Mouse (Mus musculus) forebrain, embryonic 14.5 days (tissue): ENCODE data around the gene Casp7. TPM values are rescaled to one million over a fixed set of nuclear protein-coding genes. Genes with fewer than 3 reads are reported as not detected.

Experiments used
- ATAC-seq: fragments of 200-750 bp; cut with Nextera tagmentation; 2 replicates; pipeline ENCODE4 v1.8.0; 2017; ENCODE audit warnings: mild to moderate bottlenecking, moderate library complexity
- DNase-seq: peaks from one replicate; pipeline ENCODE4 v3.0.0-alpha.2; 2015; ENCODE audit warnings: low spot score
- H3K27ac ChIP-seq: fragments of 300-500 bp; sonication (generic); 2 replicates; pipeline ENCODE4 v1.5.1; 2014; ENCODE audit warnings: low read depth, mild to moderate bottlenecking, control low read depth, low read length, moderate library complexity
- H3K27me3 ChIP-seq: fragments of 300-500 bp; sonication (generic); replicated peaks from 2 replicates; pipeline ENCODE4 v1.6.1; 2014; ENCODE audit warnings: low read length, control low read depth, mixed read lengths; ENCODE audit not compliant: control insufficient read depth, insufficient read depth
- H3K36me3 ChIP-seq: fragments of 300-500 bp; sonication (generic); 2 replicates; pipeline ENCODE4 v1.6.1; 2014; ENCODE audit warnings: low read length, control low read depth; ENCODE audit not compliant: control insufficient read depth, insufficient read depth
- H3K4me1 ChIP-seq: fragments of 300-500 bp; sonication (generic); 2 replicates; pipeline ENCODE4 v1.6.1; 2014; ENCODE audit warnings: antibody characterized with exemption, low read length, control low read depth; ENCODE audit not compliant: control insufficient read depth, insufficient read depth
- H3K4me2 ChIP-seq: fragments of 300-500 bp; sonication (generic); 2 replicates; pipeline ENCODE4 v1.6.1; 2014; ENCODE audit warnings: mild to moderate bottlenecking, control low read depth, low read length
- H3K4me3 ChIP-seq: fragments of 300-500 bp; sonication (generic); 2 replicates; pipeline ENCODE4 v1.5.1; 2014; ENCODE audit warnings: low read depth, low read length, control low read depth
- H3K9ac ChIP-seq: fragments of 300-500 bp; sonication (generic); 2 replicates; pipeline ENCODE4 v1.6.1; 2014; ENCODE audit warnings: mild to moderate bottlenecking, low read length, control low read depth, moderate library complexity
- H3K9me3 ChIP-seq: fragments of 300-500 bp; sonication (generic); replicated peaks from 2 replicates; pipeline ENCODE4 v1.6.1; 2016; ENCODE audit warnings: low read length, control low read depth, mixed read lengths; ENCODE audit not compliant: control insufficient read depth
- WGBS: fragments of 180-500 bp; shearing (Covaris S2); extraction: QIAGEN DNeasy Blood & Tissue Kit; methylation state at CpG from one replicate; pipeline ENCODE4 v1.1.7; 2014; 5-methylcytosine and 5-hydroxymethylcytosine counted together
- polyA plus RNA-seq: library from polyadenylated mRNA; unstranded; fragments of >200 nt; fragmentation: Nextera tagmentation; extraction: Ambion mirVana; gene quantifications from 2 replicates; pipeline ENCODE4 v1.2.1, GENCODE M21; 2014

Casp7 gene
- polyA plus RNA-seq, 1 experiment from 2014 or later, result 13.1 TPM

- no peak overlapping the region for H3K4me3 ChIP-seq
- no peak overlapping the region for H3K4me2 ChIP-seq
- no peaks in the 10 kb centered on the region for H3K27me3 ChIP-seq
- WGBS, result 96% methylated on average over 4 of the region's 4 CpGs
- no peak for ATAC-seq
- no peak for DNase-seq
- no peak overlapping the region for H3K9ac ChIP-seq
- H3K36me3 ChIP-seq, result no peaks in the 10 kb centered on the region
- no peaks in the 10 kb centered on the region for H3K9me3 ChIP-seq
- H3K27ac ChIP-seq, result no peak overlapping the region
- H3K4me1 ChIP-seq, result no peaks in the 10 kb centered on the region
Observed at GRCm38 (mm10) chr19:56448784-56449183, 51.9 kb downstream of the Casp7 start.

DNA sequence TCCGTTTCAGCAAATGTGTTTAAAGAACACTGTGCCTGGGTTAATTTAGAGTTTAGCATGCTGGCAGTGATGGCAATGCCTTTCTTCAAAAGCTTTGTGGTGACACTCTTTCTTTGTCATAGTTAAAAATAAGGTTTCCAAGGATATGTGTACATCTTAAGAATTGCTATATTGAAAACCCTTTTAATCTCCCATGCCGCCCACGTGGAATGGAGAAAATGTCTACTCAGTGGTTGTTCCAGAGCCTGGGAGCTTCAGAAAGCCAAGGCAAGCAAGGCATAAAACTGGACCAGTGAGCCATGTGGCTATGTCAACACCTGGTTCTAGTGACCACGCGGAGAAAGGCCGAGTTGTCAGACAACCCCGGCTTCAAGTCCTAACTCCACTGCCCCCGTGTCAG lies 52.6 kb downstream of the Casp7 start:
- DNase-seq, result no peak
- Histone ChIP-seq H3K27ac (no peak overlapping the region), H3K27me3 (no peaks in the 10 kb centered on the region), H3K4me1 (no peaks in the 10 kb centered on the region), H3K36me3 (no peaks in the 10 kb centered on the region), H3K4me2 (no peak overlapping the region), H3K4me3 (no peak overlapping the region), H3K9ac (no peak overlapping the region), H3K9me3 (no peaks in the 10 kb centered on the region)
- WGBS, result 91% methylated on average over 8 of the region's 8 CpGs
- no peak for ATAC-seq

DNA sequence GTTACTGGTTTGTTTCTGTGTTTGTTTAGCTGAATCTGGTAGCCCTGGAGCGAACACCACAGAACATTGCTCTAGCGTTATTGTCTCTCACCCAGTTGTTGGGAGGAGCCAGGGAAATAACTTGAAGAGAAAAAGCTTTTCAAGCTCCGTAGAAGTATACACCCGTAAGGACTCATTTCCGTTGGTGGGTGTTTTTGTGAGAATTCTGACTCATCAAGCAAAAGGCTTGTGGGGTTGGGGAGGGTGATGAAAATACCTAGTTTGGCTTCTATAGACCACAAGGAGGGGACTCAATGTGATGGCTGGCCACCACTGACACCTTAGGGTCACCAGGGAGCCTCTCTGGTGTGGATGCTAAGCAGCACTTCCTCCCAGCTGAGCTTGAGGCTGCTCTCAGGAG lies 54.0 kb downstream of the Casp7 start:
- H3K36me3 ChIP-seq, result no peaks in the 10 kb centered on the region
- no peaks in the 10 kb centered on the region for H3K9me3 ChIP-seq
- no peak overlapping the region for H3K27ac ChIP-seq
- 91% methylated on average over 5 of the region's 5 CpGs for WGBS
- no peak overlapping the region for H3K4me2 ChIP-seq
- no peak overlapping the region for H3K4me3 ChIP-seq
- no peak overlapping the region for H3K9ac ChIP-seq
- no peaks in the 10 kb centered on the region for H3K27me3 ChIP-seq
- no peak for DNase-seq
- ATAC-seq, result no peak
- no peaks in the 10 kb centered on the region for H3K4me1 ChIP-seq

- Histone ChIP-seq H3K4me2 (no peak overlapping the region), H3K4me1 (no peaks in the 10 kb centered on the region), H3K36me3 (no peaks in the 10 kb centered on the region), H3K4me3 (no peak overlapping the region), H3K27me3 (no peaks in the 10 kb centered on the region), H3K9me3 (no peaks in the 10 kb centered on the region), H3K27ac (no peak overlapping the region), H3K9ac (no peak overlapping the region)
- 86% methylated on average over 4 of the region's 4 CpGs for WGBS
- ATAC-seq (no peak), DNase-seq (no peak)
Observed at GRCm38 (mm10) chr19:56451867-56452266, 54.9 kb downstream of the Casp7 start.

GRCm38 (mm10) chr19:56452421-56452820 lies 55.5 kb downstream of the Casp7 start:
- Histone ChIP-seq H3K27me3 (no peaks in the 10 kb centered on the region), H3K4me2 (no peak overlapping the region), H3K9me3 (no peaks in the 10 kb centered on the region), H3K36me3 (no peaks in the 10 kb centered on the region), H3K4me3 (no peak overlapping the region), H3K9ac (no peak overlapping the region), H3K4me1 (no peaks in the 10 kb centered on the region), H3K27ac (no peak overlapping the region)
- DNase-seq (no peak), ATAC-seq (no peak)
- 94% methylated on average over 2 of the region's 2 CpGs for WGBS

- H3K4me2 ChIP-seq, result no peak overlapping the region
- no peak overlapping the region for H3K27ac ChIP-seq
- ATAC-seq (no peak), DNase-seq (no peak)
- no peaks in the 10 kb centered on the region for H3K36me3 ChIP-seq
- H3K9ac ChIP-seq, result no peak overlapping the region
- H3K4me1 ChIP-seq, result no peaks in the 10 kb centered on the region
- WGBS, result 88% methylated on average over 4 of the region's 4 CpGs
- H3K27me3 ChIP-seq, result no peaks in the 10 kb centered on the region
- no peaks in the 10 kb centered on the region for H3K9me3 ChIP-seq
- H3K4me3 ChIP-seq, result no peak overlapping the region
Observed at GRCm38 (mm10) chr19:56454862-56455261, 57.9 kb downstream of the Casp7 start.

DNA sequence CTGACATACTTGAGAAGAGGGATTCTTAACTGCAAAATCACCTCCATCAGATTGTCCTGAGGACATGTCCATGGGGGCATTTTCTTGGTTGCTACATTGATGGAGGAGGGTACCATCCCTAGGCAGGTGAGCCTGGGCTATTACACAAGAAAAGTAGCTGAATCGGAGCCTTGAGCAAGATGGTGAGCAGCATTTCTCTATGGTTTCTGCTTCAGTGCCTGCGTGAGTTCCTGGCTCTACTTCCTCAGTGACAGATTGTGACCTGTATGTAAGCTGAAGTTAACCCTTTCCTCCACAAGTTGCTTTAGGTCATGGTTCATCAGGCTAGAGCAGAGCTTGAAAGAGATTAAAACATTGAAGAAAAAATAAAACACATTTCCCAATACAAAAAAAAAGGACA lies 58.4 kb downstream of the Casp7 start:
- no peak for DNase-seq
- no peaks in the 10 kb centered on the region for H3K36me3 ChIP-seq
- H3K9me3 ChIP-seq, result no peaks in the 10 kb centered on the region
- no peak for ATAC-seq
- H3K4me3 ChIP-seq, result no peak overlapping the region
- no peaks in the 10 kb centered on the region for H3K4me1 ChIP-seq
- no peak overlapping the region for H3K4me2 ChIP-seq
- no peak overlapping the region for H3K27ac ChIP-seq
- no peak overlapping the region for H3K9ac ChIP-seq
- H3K27me3 ChIP-seq, result no peaks in the 10 kb centered on the region
- 33% methylated on average over 2 of the region's 2 CpGs for WGBS

DNA sequence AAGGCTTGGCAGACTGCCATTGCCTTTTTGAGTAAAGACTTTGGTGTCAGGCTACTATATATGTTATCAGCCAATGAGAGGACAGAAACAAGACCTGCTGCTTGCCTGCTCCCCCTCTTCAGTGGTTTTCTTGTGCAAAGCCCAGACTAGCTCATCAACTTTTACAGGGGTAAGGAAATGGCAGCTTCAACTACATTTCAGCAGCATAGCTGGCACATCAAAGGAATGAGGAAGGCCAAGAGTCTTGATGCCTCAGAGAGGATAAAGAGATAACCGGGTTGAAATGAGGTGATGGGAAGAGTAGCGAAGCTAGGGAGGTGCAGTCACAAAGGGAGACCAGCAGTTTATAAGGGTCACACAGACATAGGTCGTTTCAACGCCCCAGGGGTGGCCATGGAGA lies 60.6 kb downstream of the Casp7 start:
- 93% methylated on average over 4 of the region's 4 CpGs for WGBS
- no peaks in the 10 kb centered on the region for H3K9me3 ChIP-seq
- no peaks in the 10 kb centered on the region for H3K36me3 ChIP-seq
- no peak overlapping the region for H3K27ac ChIP-seq
- no peak overlapping the region for H3K4me3 ChIP-seq
- no peak for ATAC-seq
- no peak overlapping the region for H3K9ac ChIP-seq
- no peak overlapping the region for H3K4me2 ChIP-seq
- H3K27me3 ChIP-seq, result no peaks in the 10 kb centered on the region
- peaks cover 3% of the 10 kb centered on the region; the same call in 1 of the 2 replicates for H3K4me1 ChIP-seq
- DNase-seq, result no peak

DNA sequence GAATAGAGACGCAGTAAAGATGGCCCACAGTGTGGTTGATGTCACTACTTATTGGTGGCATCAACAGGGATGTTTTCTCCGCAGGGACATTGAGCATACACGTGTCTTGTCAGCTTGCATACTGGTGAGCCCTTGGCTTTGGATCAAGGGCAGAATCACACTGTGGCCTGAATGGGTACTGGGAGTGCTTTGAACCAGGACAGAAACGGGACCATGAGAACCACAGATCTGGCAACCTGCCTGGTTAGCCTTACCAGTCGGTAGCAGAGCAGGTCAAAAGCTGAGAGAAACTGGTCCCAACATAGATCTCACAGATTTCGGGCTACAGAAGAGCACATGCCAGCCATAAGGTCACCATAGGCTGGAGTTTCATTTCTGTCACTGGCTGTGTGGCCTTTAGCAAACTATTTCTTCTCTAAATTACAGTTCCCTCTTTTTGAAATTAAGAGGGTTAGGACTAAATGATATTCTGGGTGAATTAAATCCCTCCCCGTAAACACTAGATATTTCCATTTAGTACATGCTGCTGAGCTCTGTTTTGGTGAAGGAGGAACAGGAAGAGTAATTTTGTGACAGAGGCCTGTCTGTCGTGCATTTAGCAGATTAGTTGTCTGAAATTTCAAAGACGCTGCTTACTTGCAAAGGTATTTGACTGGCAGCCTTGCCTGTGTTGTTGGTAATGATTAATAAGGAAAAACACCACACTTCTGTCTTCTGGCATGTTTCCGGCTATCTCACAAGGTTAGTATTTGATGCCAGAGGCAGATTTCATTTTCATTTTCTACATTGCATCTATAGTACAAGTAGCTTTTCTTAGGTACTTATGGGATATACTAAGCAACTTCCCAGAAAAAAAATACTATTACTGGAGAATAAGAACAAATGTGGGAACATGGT lies 62.5 kb downstream of the Casp7 start:
- H3K9me3 ChIP-seq, result no peaks in the 10 kb centered on the region
- ATAC-seq (no peak), DNase-seq (no peak)
- H3K27ac ChIP-seq, result no peak overlapping the region
- 83% methylated on average over 10 of the region's 10 CpGs for WGBS
- H3K27me3 ChIP-seq, result no peaks in the 10 kb centered on the region
- H3K9ac ChIP-seq, result no peak overlapping the region
- H3K4me2 ChIP-seq, result no peak overlapping the region
- H3K4me1 ChIP-seq, result peaks cover 3% of the 10 kb centered on the region; the same call in 1 of the 2 replicates
- H3K4me3 ChIP-seq, result no peak overlapping the region
- no peaks in the 10 kb centered on the region for H3K36me3 ChIP-seq
